Mouse (Mus musculus): ENCODE data around the gene Hs3st5. TPM values are rescaled to one million over a fixed set of nuclear protein-coding genes. Genes with fewer than 3 reads are reported as not detected.

The Hs3st5 gene
- 3.1 and 3.8 TPM in 2 replicates for polyA plus RNA-seq (2014; fragmentation: Nextera tagmentation; extraction: Ambion mirVana)

DNA sequence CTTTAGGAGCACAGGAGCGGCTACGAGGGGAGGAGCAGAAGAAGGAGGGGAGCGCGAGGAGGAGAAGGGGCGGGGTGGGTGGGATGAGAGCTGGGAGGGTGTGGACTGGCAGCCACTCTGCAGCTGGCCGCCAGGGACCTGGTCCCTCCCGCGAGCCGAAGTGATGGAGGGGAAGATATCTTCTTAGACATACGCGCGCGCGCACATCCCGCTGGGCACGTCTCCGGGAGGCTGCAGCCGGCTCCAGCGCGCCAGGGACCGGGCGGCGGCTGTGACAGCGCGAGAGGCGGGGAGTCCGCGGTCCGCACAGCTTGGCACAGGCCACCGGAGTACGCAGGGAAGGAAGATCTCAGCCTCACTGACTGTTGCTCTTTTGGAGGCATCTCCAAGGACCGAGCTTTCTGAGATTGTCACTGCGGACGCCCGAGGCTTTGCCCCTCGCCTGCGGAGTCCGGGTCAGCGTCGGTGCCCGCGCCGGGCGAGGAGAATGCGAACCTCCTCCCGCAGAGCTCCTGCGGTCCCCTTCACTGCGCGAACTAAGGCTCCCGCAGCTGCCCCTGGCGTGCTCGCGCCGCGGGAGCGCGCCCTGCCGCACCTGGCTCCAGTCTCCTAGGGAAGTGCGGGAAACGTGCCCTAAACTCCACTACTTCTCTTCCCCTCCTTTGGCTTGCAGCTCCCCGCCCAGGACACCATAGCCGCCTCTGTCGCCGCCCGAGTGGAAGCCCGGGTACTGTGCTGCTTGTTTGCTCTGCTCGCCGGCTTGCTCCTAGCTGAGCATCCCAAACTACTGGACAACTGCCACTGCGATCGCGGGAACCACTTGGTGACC, at the start of gene Hs3st5:
Gene Hs3st5, plus strand, starts transcription at position 88 of the 829 bp plus-strand sequence.
- H3K9me3 ChIP-seq (replicated peaks; ENCODE audit: control insufficient read depth, low read length): no peaks in the 10 kb centered on the region
- under 1% methylated on average over 69 of the region's 71 CpGs for WGBS
- peak; percentile 74 for DNase-seq (ENCODE audit: low spot score)
- peak within 1 kb of the TSS; percentile 10 for H3K9ac ChIP-seq (replicated peaks; ENCODE audit: low read length)
- H3K27ac ChIP-seq (replicated peaks; ENCODE audit: low read depth, low read length): no peak within 1 kb of the TSS
- no peaks in the 10 kb centered on the region; the same call in 1 of the 2 replicates for H3K4me1 ChIP-seq (ENCODE audit: control insufficient read depth, insufficient read depth, low read length)
- H3K36me3 ChIP-seq (replicated peaks; ENCODE audit: control insufficient read depth, insufficient read depth, low read depth, low read length): no peaks in the 10 kb centered on the region
- H3K27me3 ChIP-seq (ENCODE audit: control insufficient read depth, insufficient read depth, low read length): peaks cover 24% of the 10 kb centered on the region
- H3K4me2 ChIP-seq (ENCODE audit: low read depth, low read length): peak within 1 kb of the TSS; percentile 88
- peak within 1 kb of the TSS; percentile 44 for H3K4me3 ChIP-seq (ENCODE audit: low read depth, low read length)
- ATAC-seq (replicated peaks; ENCODE audit: insufficient number of reproducible peaks, low FRiP score, low TSS enrichment, low read depth): peak; percentile 90

- ATAC-seq (replicated peaks; ENCODE audit: insufficient number of reproducible peaks, low FRiP score, low TSS enrichment, low read depth) (no peak), DNase-seq (ENCODE audit: low spot score) (no peak)
- WGBS: 90% methylated on average over 3 of the region's 3 CpGs
- Histone ChIP-seq H3K27ac (replicated peaks; ENCODE audit: low read depth, low read length) (no peak overlapping the region), H3K4me2 (ENCODE audit: low read depth, low read length) (no peak overlapping the region), H3K9ac (replicated peaks; ENCODE audit: low read length) (no peak overlapping the region), H3K27me3 (ENCODE audit: control insufficient read depth, insufficient read depth, low read length) (no peaks in the 10 kb centered on the region), H3K4me1 (ENCODE audit: control insufficient read depth, insufficient read depth, low read length) (no peaks in the 10 kb centered on the region), H3K36me3 (replicated peaks; ENCODE audit: control insufficient read depth, insufficient read depth, low read depth, low read length) (no peaks in the 10 kb centered on the region), H3K9me3 (replicated peaks; ENCODE audit: control insufficient read depth, low read length) (no peaks in the 10 kb centered on the region), H3K4me3 (ENCODE audit: low read depth, low read length) (no peak overlapping the region)
Observed at GRCm38 (mm10) chr10:36468664-36469063, 38.0 kb upstream of the Hs3st5 start.

GRCm38 (mm10) chr10:36471135-36471534, 35.5 kb upstream of the Hs3st5 start:
- Histone ChIP-seq H3K27me3 (ENCODE audit: control insufficient read depth, insufficient read depth, low read length) (no peaks in the 10 kb centered on the region), H3K9me3 (replicated peaks; ENCODE audit: control insufficient read depth, low read length) (no peaks in the 10 kb centered on the region), H3K36me3 (replicated peaks; ENCODE audit: control insufficient read depth, insufficient read depth, low read depth, low read length) (no peaks in the 10 kb centered on the region), H3K9ac (replicated peaks; ENCODE audit: low read length) (no peak overlapping the region), H3K4me1 (ENCODE audit: control insufficient read depth, insufficient read depth, low read length) (no peaks in the 10 kb centered on the region), H3K27ac (replicated peaks; ENCODE audit: low read depth, low read length) (no peak overlapping the region), H3K4me3 (ENCODE audit: low read depth, low read length) (no peak overlapping the region), H3K4me2 (ENCODE audit: low read depth, low read length) (no peak overlapping the region)
- no peak for DNase-seq (ENCODE audit: low spot score)
- ATAC-seq (replicated peaks; ENCODE audit: insufficient number of reproducible peaks, low FRiP score, low TSS enrichment, low read depth): no peak
- 67% methylated on average over 3 of the region's 3 CpGs for WGBS

DNA sequence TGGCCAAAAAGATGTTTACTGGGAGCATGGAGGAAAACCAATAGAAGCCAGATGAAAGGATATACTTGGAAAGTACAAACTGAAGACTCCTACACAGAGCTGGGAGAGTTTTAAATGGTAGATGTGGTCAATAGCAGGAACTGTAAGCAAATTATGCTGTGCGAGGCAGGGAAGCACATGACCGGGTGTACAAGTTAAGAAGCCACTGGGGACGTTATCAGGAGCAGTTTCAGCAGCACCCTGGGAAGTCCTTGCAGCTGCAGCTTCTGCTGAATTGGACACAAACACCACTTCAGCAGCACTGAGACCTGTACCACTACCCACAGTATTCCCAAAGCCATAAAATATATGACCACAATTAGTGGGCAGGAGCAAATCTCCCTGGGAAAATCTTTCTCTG, 31.8 kb upstream of the Hs3st5 start:
- Histone ChIP-seq H3K9ac (replicated peaks; ENCODE audit: low read length) (no peak overlapping the region), H3K27ac (replicated peaks; ENCODE audit: low read depth, low read length) (no peak overlapping the region), H3K4me3 (ENCODE audit: low read depth, low read length) (no peak overlapping the region), H3K4me1 (ENCODE audit: control insufficient read depth, insufficient read depth, low read length) (no peaks in the 10 kb centered on the region), H3K27me3 (ENCODE audit: control insufficient read depth, insufficient read depth, low read length) (no peaks in the 10 kb centered on the region), H3K36me3 (replicated peaks; ENCODE audit: control insufficient read depth, insufficient read depth, low read depth, low read length) (no peaks in the 10 kb centered on the region), H3K9me3 (replicated peaks; ENCODE audit: control insufficient read depth, low read length) (no peaks in the 10 kb centered on the region), H3K4me2 (ENCODE audit: low read depth, low read length) (no peak overlapping the region)
- ATAC-seq (replicated peaks; ENCODE audit: insufficient number of reproducible peaks, low FRiP score, low TSS enrichment, low read depth): no peak
- DNase-seq (ENCODE audit: low spot score): no peak
- WGBS: 87% methylated on average over 3 of the region's 3 CpGs

DNA sequence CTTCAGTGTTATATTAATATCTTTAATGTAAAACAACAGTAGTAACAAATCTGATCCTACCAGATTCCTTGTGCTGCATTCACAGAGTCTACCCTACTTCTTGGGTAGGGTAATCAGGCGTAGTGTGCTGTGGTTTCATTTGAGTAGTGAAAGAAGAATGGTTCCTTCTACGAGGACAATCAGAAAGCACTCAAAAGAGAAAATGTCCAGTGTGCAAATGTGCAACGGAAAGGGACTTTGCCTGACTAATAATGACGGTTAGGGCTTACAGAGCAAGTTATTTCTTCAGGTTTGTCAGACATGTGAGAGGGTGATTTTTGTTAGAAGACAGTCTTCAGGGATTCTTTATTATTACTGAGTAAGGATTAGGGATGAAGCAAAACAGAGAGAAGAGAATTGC, 29.1 kb upstream of the Hs3st5 start:
- WGBS: 82% methylated on average over 4 of the region's 4 CpGs
- no peak overlapping the region for H3K4me3 ChIP-seq (ENCODE audit: low read depth, low read length)
- no peaks in the 10 kb centered on the region for H3K9me3 ChIP-seq (replicated peaks; ENCODE audit: control insufficient read depth, low read length)
- no peaks in the 10 kb centered on the region for H3K36me3 ChIP-seq (replicated peaks; ENCODE audit: control insufficient read depth, insufficient read depth, low read depth, low read length)
- H3K27me3 ChIP-seq (ENCODE audit: control insufficient read depth, insufficient read depth, low read length): no peaks in the 10 kb centered on the region
- ATAC-seq (replicated peaks; ENCODE audit: insufficient number of reproducible peaks, low FRiP score, low TSS enrichment, low read depth): no peak
- no peak overlapping the region for H3K4me2 ChIP-seq (ENCODE audit: low read depth, low read length)
- H3K4me1 ChIP-seq (ENCODE audit: control insufficient read depth, insufficient read depth, low read length): no peaks in the 10 kb centered on the region
- no peak overlapping the region for H3K27ac ChIP-seq (replicated peaks; ENCODE audit: low read depth, low read length)
- DNase-seq (ENCODE audit: low spot score): no peak
- no peak overlapping the region for H3K9ac ChIP-seq (replicated peaks; ENCODE audit: low read length)

DNA sequence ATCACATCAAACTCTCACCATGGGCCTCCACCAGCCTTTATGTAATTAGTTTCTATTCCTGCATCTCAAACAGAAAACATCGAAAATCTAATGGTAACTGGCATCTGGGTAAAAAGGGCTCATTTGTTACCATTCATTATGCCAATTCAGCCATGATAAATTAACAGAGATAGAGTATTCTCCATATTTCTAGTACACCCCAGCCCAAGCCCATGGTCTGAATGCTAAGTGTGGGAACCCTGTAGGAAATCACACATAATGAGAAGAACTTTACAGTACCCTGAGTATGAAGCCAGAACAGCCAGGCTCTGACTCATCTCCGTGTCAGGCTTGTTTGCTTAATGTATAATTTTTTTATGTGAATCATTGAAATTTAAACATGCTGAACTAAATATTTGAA, 23.3 kb upstream of the Hs3st5 start:
- H3K9ac ChIP-seq (replicated peaks; ENCODE audit: low read length): no peak overlapping the region
- no peak overlapping the region for H3K4me3 ChIP-seq (ENCODE audit: low read depth, low read length)
- ATAC-seq (replicated peaks; ENCODE audit: insufficient number of reproducible peaks, low FRiP score, low TSS enrichment, low read depth) (no peak), DNase-seq (ENCODE audit: low spot score) (no peak)
- WGBS: 73% methylated on average over 2 of the region's 2 CpGs
- H3K9me3 ChIP-seq (replicated peaks; ENCODE audit: control insufficient read depth, low read length): no peaks in the 10 kb centered on the region
- no peaks in the 10 kb centered on the region for H3K27me3 ChIP-seq (ENCODE audit: control insufficient read depth, insufficient read depth, low read length)
- H3K27ac ChIP-seq (replicated peaks; ENCODE audit: low read depth, low read length): no peak overlapping the region
- H3K36me3 ChIP-seq (replicated peaks; ENCODE audit: control insufficient read depth, insufficient read depth, low read depth, low read length): no peaks in the 10 kb centered on the region; the same call in 1 of the 2 replicates
- H3K4me2 ChIP-seq (ENCODE audit: low read depth, low read length): no peak overlapping the region
- no peaks in the 10 kb centered on the region for H3K4me1 ChIP-seq (ENCODE audit: control insufficient read depth, insufficient read depth, low read length)

DNA sequence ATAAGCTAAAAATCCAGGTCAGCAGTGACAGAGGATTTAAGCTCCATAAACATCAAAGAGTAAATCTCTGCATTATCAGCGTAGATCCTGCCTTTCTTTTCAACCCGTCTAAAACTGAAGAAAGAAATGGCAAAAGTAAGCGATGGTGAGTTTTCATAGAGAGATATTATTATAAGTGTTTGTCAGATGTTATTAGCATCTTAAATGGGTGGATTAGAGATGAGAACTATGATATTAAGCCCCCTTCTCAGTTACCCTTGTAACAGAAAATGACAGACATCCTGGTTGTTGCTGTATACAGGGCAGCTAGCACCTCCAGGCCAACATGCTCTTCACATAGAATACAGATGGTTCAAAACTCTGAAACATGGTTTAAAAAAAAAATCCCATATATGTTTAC, 22.6 kb upstream of the Hs3st5 start:
- Histone ChIP-seq H3K27me3 (ENCODE audit: control insufficient read depth, insufficient read depth, low read length) (no peaks in the 10 kb centered on the region), H3K27ac (replicated peaks; ENCODE audit: low read depth, low read length) (no peak overlapping the region), H3K4me2 (ENCODE audit: low read depth, low read length) (no peak overlapping the region), H3K9me3 (replicated peaks; ENCODE audit: control insufficient read depth, low read length) (no peaks in the 10 kb centered on the region), H3K4me3 (ENCODE audit: low read depth, low read length) (no peak overlapping the region), H3K9ac (replicated peaks; ENCODE audit: low read length) (no peak overlapping the region), H3K36me3 (replicated peaks; ENCODE audit: control insufficient read depth, insufficient read depth, low read depth, low read length) (no peaks in the 10 kb centered on the region; the same call in 1 of the 2 replicates), H3K4me1 (ENCODE audit: control insufficient read depth, insufficient read depth, low read length) (no peaks in the 10 kb centered on the region)
- DNase-seq (ENCODE audit: low spot score) (no peak), ATAC-seq (replicated peaks; ENCODE audit: insufficient number of reproducible peaks, low FRiP score, low TSS enrichment, low read depth) (no peak)
- WGBS: 75% methylated on average over 3 of the region's 3 CpGs

GRCm38 (mm10) chr10:36484728-36485300, 21.8 kb upstream of the Hs3st5 start:
- Histone ChIP-seq H3K27ac (replicated peaks; ENCODE audit: low read depth, low read length) (no peak overlapping the region), H3K9ac (replicated peaks; ENCODE audit: low read length) (no peak overlapping the region), H3K36me3 (replicated peaks; ENCODE audit: control insufficient read depth, insufficient read depth, low read depth, low read length) (no peaks in the 10 kb centered on the region; the same call in 1 of the 2 replicates), H3K4me1 (ENCODE audit: control insufficient read depth, insufficient read depth, low read length) (no peaks in the 10 kb centered on the region), H3K9me3 (replicated peaks; ENCODE audit: control insufficient read depth, low read length) (no peaks in the 10 kb centered on the region), H3K4me2 (ENCODE audit: low read depth, low read length) (no peak overlapping the region), H3K27me3 (ENCODE audit: control insufficient read depth, insufficient read depth, low read length) (no peaks in the 10 kb centered on the region), H3K4me3 (ENCODE audit: low read depth, low read length) (no peak overlapping the region)
- 74% methylated on average over 1 of the region's 1 CpGs for WGBS
- ATAC-seq (replicated peaks; ENCODE audit: insufficient number of reproducible peaks, low FRiP score, low TSS enrichment, low read depth) (no peak), DNase-seq (ENCODE audit: low spot score) (no peak)

All from embryonic facial prominence, embryonic 11.5 days (tissue).